Mouse (Mus musculus): ENCODE data around the gene Olfr420.

Gene Olfr420

GRCm38 (mm10) chr1:174155333-174155732, at the start of gene Olfr420:
TSS of gene Olfr420 (plus strand) at chr1:174155633.
- Histone ChIP-seq H3K27me3 (ENCODE audit: control insufficient read depth, insufficient read depth, low read length, poor library complexity, severe bottlenecking) (no peaks in the 10 kb centered on the region), H3K36me3 (ENCODE audit: control insufficient read depth, insufficient read depth, low read length, poor library complexity, severe bottlenecking) (no peaks in the 10 kb centered on the region)
- no peak for DNase-seq (ENCODE audit: low read depth, low spot score)

DNA sequence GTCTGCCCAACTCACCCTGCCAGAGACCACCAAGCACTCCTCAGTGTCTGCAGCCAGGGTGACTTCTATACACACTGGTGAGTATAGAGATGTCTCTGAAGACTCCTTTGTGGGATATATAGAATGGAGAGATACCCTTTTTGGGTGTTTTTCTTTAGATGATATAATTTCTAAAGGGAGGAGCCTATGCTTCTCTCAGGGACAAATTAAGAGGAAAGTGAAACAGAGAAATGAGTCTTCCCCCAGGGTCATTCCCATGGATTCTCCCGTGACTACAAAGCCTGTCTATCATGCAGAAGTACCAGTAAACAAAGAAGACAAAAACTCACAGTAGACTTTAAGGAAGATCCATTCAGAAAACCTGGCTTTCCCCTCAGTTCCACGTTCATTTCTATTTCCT, 34.4 kb upstream of the Olfr420 start, which contains the start of gene Olfr231:
Gene Olfr231 (minus strand): TSS at position 101 of the 400 bp plus-strand sequence.
- no peak for DNase-seq (ENCODE audit: low read depth, low spot score)
- H3K27me3 ChIP-seq (ENCODE audit: control insufficient read depth, insufficient read depth, low read length, poor library complexity, severe bottlenecking): no peaks in the 10 kb centered on the region

DNA sequence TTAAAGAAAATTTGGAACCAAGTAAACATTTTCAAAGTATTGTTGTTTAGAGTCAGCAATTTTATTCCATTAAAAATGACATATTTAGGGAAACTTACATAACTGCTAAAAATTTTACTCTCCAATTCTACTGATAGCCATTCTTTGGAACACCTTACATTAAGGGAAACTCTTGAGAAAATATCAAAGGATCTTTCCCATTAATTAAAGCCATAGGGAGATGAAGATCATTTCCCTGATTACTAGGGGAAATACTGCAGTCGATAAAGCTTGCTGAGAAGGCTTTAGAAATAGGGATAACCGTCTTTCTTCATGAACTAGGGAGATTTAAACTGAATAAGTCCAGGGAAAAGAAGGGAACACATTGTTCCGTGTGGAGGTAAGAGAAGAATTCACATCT, 24.2 kb upstream of the Olfr420 start, which contains the start of gene Olfr424:
Gene Olfr424 (plus strand): TSS at position 301 of the 400 bp plus-strand sequence.
- Histone ChIP-seq H3K36me3 (ENCODE audit: control insufficient read depth, insufficient read depth, low read length, poor library complexity, severe bottlenecking) (no peaks in the 10 kb centered on the region), H3K27me3 (ENCODE audit: control insufficient read depth, insufficient read depth, low read length, poor library complexity, severe bottlenecking) (no peaks in the 10 kb centered on the region)

More for the DNA sequence above, 34.4 kb upstream of the Olfr420 start, which contains the start of gene Olfr231:
- H3K36me3 ChIP-seq (ENCODE audit: control insufficient read depth, insufficient read depth, low read length, poor library complexity, severe bottlenecking): no peaks in the 10 kb centered on the region

DNA sequence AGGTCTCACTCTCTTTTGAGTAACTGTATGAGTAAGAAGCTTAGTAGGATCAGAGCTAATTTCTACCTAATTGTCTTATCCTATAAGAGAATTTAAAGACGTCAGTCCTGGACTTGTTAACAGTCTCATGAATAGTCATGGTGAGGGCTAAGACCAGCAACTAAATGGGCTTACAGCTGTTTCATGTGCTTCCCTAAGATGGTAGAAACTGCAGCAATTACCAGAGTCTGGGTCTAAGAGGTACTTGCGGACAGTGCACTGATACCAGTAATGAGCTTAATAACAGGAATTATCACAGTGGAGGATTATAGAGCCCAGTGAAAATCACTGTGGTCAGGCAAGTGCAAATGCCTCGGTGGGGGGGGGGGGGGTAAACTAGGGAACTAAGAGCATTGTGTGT, 23.4 kb upstream of the Olfr420 start:
- DNase-seq (ENCODE audit: low read depth, low spot score): no peak

More for the DNA sequence above, 24.2 kb upstream of the Olfr420 start, which contains the start of gene Olfr424:
- no peak for DNase-seq (ENCODE audit: low read depth, low spot score)

GRCm38 (mm10) chr1:174141384-174141783, 14.0 kb upstream of the Olfr420 start:
- H3K36me3 ChIP-seq (ENCODE audit: control insufficient read depth, insufficient read depth, low read length, poor library complexity, severe bottlenecking): no peaks in the 10 kb centered on the region
- peak; percentile 73 for DNase-seq (ENCODE audit: low read depth, low spot score)
- H3K27me3 ChIP-seq (ENCODE audit: control insufficient read depth, insufficient read depth, low read length, poor library complexity, severe bottlenecking): 0 out of 2 replicates have a peak, but pooled peaks cover 1% of the 10 kb centered on the region

More for the DNA sequence above, 23.4 kb upstream of the Olfr420 start:
- no peaks in the 10 kb centered on the region for H3K27me3 ChIP-seq (ENCODE audit: control insufficient read depth, insufficient read depth, low read length, poor library complexity, severe bottlenecking)
- no peaks in the 10 kb centered on the region for H3K36me3 ChIP-seq (ENCODE audit: control insufficient read depth, insufficient read depth, low read length, poor library complexity, severe bottlenecking)

DNA sequence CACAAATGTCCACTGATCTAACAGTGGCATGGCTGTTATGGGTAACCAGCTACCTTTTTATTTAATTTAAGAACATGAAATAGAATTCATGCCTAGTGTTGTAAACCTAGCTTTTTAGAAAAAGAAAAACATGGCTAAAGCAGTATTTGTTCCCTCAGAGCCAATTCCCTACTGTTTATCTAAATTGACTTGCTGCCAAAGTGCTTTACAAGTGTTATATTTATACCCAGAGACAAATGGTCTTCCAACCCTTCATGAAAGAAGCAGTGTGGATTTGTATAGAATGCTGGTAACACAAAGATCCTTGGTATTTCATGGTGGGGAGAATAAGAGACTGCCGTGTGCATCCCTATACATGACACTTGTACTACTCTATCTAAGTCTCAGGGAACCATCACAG, 8.7 kb upstream of the Olfr420 start:
- DNase-seq (ENCODE audit: low read depth, low spot score): no peak
- H3K27me3 ChIP-seq (ENCODE audit: control insufficient read depth, insufficient read depth, low read length, poor library complexity, severe bottlenecking): 0 out of 2 replicates have a peak, but pooled peaks cover 1% of the 10 kb centered on the region
- no peaks in the 10 kb centered on the region for H3K36me3 ChIP-seq (ENCODE audit: control insufficient read depth, insufficient read depth, low read length, poor library complexity, severe bottlenecking)

DNA sequence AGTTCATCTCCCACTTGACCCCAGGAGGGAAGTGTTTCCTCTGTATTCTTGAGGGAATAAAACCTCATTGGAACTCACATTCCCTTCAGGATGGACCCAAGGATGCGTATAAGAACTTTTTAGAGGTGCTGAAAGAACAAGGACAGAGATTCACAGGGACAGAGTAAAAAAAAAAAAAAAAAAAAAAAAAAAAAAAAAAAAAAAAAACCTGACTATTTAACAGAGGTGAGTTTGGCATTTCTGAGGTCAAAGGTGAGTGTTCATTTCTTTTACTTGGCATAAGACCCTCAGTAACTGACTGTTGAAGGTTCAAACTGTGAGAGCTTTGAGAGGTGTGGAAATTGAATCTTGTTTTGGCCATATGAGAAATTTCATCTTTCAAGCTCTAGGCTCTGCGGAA, 6.1 kb upstream of the Olfr420 start:
- DNase-seq (ENCODE audit: low read depth, low spot score): no peak

DNA sequence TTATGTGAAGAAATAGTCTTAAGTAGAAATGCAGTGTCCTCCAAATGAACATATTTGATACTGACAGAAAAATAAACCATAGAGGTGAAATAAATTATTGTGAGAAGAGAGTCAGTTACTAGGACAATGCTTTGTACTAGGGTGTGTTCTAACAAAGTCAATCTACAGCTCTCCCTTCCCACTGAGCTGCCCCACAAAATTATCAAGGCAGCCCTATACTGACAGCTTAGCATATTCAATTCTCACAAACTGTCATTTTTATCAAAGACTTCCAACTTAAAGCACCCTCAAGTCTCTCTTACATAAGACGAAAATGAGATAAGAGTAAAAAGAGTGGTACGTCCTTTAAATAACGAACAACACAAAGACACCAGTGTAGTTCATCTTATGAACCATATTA, 2.2 kb downstream of the Olfr420 start:
- Histone ChIP-seq H3K36me3 (ENCODE audit: control insufficient read depth, insufficient read depth, low read length, poor library complexity, severe bottlenecking) (no peaks in the 10 kb centered on the region), H3K27me3 (ENCODE audit: control insufficient read depth, insufficient read depth, low read length, poor library complexity, severe bottlenecking) (no peaks in the 10 kb centered on the region)
- no peak for DNase-seq (ENCODE audit: low read depth, low spot score)

More for the DNA sequence above, 6.1 kb upstream of the Olfr420 start:
- Histone ChIP-seq H3K36me3 (ENCODE audit: control insufficient read depth, insufficient read depth, low read length, poor library complexity, severe bottlenecking) (no peaks in the 10 kb centered on the region), H3K27me3 (ENCODE audit: control insufficient read depth, insufficient read depth, low read length, poor library complexity, severe bottlenecking) (0 out of 2 replicates have a peak, but pooled peaks cover 1% of the 10 kb centered on the region)

DNA sequence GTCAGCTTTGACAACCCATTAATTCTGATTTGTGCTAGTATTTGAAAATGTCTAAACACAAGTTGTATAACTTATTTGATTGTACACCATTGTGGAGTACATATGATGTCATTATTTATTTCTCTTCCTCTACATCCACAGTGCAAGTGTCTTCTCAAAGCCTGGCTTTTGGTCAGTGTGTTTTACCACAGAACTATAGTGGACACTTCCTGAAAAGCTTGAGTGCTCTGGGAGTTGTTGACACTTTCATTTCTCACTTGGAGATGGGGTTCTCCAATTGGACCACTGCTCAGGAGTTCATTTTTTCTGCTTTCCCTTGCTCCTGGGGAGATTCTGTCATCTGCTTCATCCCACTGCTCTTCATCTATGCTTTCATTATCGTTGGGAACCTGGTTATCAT, 3.1 kb downstream of the Olfr420 start:
- Histone ChIP-seq H3K36me3 (ENCODE audit: control insufficient read depth, insufficient read depth, low read length, poor library complexity, severe bottlenecking) (no peaks in the 10 kb centered on the region), H3K27me3 (ENCODE audit: control insufficient read depth, insufficient read depth, low read length, poor library complexity, severe bottlenecking) (no peaks in the 10 kb centered on the region)
- no peak for DNase-seq (ENCODE audit: low read depth, low spot score)

- H3K36me3 ChIP-seq (ENCODE audit: control insufficient read depth, insufficient read depth, low read length, poor library complexity, severe bottlenecking): no peaks in the 10 kb centered on the region
- no peaks in the 10 kb centered on the region for H3K27me3 ChIP-seq (ENCODE audit: control insufficient read depth, insufficient read depth, low read length, poor library complexity, severe bottlenecking)
- DNase-seq (ENCODE audit: low read depth, low spot score): no peak
Measured at GRCm38 (mm10) chr1:174159095-174159494, 3.7 kb downstream of the Olfr420 start.

DNA sequence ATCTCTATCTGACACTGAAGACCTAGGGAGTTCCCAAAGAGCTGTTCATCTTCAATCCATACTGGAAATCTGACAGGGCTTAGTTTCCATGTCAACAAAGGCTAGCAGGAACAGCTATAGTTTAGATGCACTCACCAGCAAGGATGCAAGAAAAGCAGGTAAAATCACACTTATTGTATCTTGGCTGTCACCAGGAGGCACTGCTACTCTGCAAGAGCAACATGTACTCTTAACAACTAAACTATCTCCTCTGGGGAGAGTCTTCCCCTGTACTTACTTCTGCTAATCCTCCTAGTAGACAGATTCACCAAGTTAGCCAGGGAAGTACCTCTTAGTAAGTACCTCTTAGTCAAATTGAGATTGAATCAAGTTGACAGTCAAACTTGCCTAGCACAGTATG, 13.6 kb downstream of the Olfr420 start:
- no peak for DNase-seq (ENCODE audit: low read depth, low spot score)
- no peaks in the 10 kb centered on the region for H3K27me3 ChIP-seq (ENCODE audit: control insufficient read depth, insufficient read depth, low read length, poor library complexity, severe bottlenecking)

GRCm38 (mm10) chr1:174170706-174171501, 15.5 kb downstream of the Olfr420 start:
- Histone ChIP-seq H3K36me3 (ENCODE audit: control insufficient read depth, insufficient read depth, low read length, poor library complexity, severe bottlenecking) (no peaks in the 10 kb centered on the region), H3K27me3 (ENCODE audit: control insufficient read depth, insufficient read depth, low read length, poor library complexity, severe bottlenecking) (no peaks in the 10 kb centered on the region)
- no peak for DNase-seq (ENCODE audit: low read depth, low spot score)

More for the DNA sequence above, 13.6 kb downstream of the Olfr420 start:
- no peaks in the 10 kb centered on the region for H3K36me3 ChIP-seq (ENCODE audit: control insufficient read depth, insufficient read depth, low read length, poor library complexity, severe bottlenecking)

DNA sequence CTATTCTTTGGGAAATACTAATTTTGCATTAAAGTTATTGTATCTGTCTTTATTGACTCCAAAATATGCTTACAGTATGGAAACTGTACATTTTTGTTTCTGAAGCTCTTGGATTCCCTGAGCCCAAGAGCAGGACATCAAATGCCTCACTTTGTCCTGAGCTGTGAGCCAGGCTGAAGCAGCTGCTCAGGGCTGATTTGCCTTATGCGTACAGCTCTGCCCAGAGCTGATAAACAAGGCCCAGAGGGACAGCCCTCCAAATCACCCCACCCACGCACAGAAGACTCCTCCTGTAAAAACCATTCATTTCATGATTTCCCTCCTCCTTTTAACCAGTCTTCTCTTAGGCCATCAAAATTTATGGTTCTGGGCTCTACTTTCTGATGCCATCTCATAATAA, 16.1 kb downstream of the Olfr420 start:
- H3K36me3 ChIP-seq (ENCODE audit: control insufficient read depth, insufficient read depth, low read length, poor library complexity, severe bottlenecking): no peaks in the 10 kb centered on the region
- no peaks in the 10 kb centered on the region for H3K27me3 ChIP-seq (ENCODE audit: control insufficient read depth, insufficient read depth, low read length, poor library complexity, severe bottlenecking)
- DNase-seq (ENCODE audit: low read depth, low spot score): no peak

DNA sequence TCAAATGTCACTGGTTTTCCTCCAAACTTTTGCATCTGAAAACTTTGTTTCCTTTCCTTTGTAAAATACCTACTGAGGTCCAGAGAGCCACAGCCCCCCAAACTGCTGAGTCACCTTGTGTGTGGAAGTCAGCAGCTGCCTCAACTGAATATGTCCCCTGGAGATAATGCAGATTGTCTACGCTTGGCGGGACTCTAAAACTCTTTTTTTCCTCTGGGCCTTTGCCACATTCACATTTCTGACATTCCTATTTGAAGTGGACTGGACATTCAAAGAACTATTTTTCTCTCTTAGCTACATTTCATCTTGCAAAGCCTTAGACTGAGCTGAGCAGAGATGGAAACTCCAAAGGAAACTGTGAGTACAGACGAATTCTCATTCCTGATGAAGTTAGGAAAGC, 17.2 kb downstream of the Olfr420 start, which contains the start of gene Spta1:
Gene Spta1 (plus strand): TSS at position 172 of the 400 bp plus-strand sequence.
- DNase-seq (ENCODE audit: low read depth, low spot score): no peak
- no peaks in the 10 kb centered on the region for H3K27me3 ChIP-seq (ENCODE audit: control insufficient read depth, insufficient read depth, low read length, poor library complexity, severe bottlenecking)
- no peaks in the 10 kb centered on the region for H3K36me3 ChIP-seq (ENCODE audit: control insufficient read depth, insufficient read depth, low read length, poor library complexity, severe bottlenecking)

DNA sequence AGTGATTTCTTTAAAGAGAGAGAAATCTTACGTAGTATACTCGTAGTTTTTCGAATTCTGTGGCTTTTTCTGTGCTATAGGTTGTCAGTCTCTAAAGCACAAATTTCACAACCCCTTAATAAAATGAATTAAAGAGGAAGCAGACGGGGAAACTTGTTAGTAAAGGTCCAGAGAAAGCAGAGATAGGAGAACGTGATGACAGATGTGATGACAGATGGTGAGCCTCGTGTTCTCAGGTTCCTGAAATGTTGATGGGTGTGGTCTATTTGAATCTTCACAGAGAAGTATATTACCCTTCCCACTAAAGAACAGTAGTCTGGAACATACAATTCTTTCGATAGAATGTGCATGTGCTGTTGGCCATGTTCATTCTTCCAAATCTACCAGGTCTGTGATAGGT, 49.3 kb downstream of the Olfr420 start:
- H3K36me3 ChIP-seq (ENCODE audit: control insufficient read depth, insufficient read depth, low read length, poor library complexity, severe bottlenecking): no peaks in the 10 kb centered on the region
- no peak for DNase-seq (ENCODE audit: low read depth, low spot score)
- H3K27me3 ChIP-seq (ENCODE audit: control insufficient read depth, insufficient read depth, low read length, poor library complexity, severe bottlenecking): no peaks in the 10 kb centered on the region
